ENCODE assay signal across 23 mouse cellular contexts in the genomic region with DNA sequence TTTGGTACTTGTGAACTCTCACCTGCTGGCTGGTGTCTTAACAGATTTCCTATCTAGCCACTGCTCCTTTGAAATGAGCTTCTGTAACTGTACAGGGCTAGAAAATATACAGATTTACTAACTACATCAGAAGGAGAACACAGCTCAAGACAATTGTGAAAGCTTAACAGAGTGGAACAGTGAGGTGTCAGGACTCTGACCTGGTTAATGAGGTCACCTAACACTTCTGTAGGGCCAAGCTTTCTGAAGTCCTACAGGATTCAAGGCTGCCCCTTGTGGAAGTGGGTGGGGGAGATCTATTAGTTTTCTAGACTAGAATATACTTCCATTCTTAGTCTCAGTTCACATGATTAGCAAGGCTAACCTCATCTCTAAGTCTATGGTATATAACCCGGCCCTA. TPM values are rescaled to one million over a fixed set of nuclear protein-coding genes. Genes with fewer than 3 reads are reported as not detected.
A peak's percentile ranks its signal among the peaks of the same experiment; 100 is the strongest.
DNase-seq lines count a peak whose midpoint lies in the region; ATAC-seq and TF ChIP-seq lines count a peak whose summit lies in the region.
"Had no signal": no experiment of that assay in that cellular context is flagged by ENCODE, and none has a peak within 500 bp of the region (broad histone marks: within the 10 kb centered on the region; RNA-seq: fewer than 3 reads in every experiment).

No protein-coding gene starts in this region.

- no peak overlapping the region for H3K4me2 ChIP-seq in kidney, embryonic 14.5 days (replicated peaks; ENCODE audit: low read depth, low read length)
- no peak overlapping the region for H3K4me2 ChIP-seq in kidney, embryonic 16.5 days (replicated peaks; ENCODE audit: low read depth, low read length)

- H3K4me3 ChIP-seq in kidney, adult 2 months (ENCODE audit: insufficient read depth, low read depth, low read length): no peak overlapping the region
- H3K4me3 ChIP-seq in kidney, embryonic 14.5 days (ENCODE audit: low read length): no peak overlapping the region
- H3K4me3 ChIP-seq in kidney, embryonic 16.5 days (ENCODE audit: low read length): no peak overlapping the region
- H3K4me3 ChIP-seq in liver, adult 2 months (ENCODE audit: insufficient read depth, low read depth, low read length): no peak overlapping the region

- no peaks in the 10 kb centered on the region for H3K79me2 ChIP-seq in liver, adult 2 months (ENCODE audit: control insufficient read depth, insufficient read depth, low read length)

- no peak overlapping the region for H3K27ac ChIP-seq in kidney, adult 2 months (ENCODE audit: insufficient read depth, low read depth, low read length)
- no peak overlapping the region for H3K27ac ChIP-seq in kidney, embryonic 14.5 days (ENCODE audit: low read depth, low read length)
- H3K27ac ChIP-seq in kidney, embryonic 16.5 days (ENCODE audit: low read length): no peak overlapping the region
- 0 out of 2 replicates have a peak overlapping the region, but pooled peaks have one; percentile 27 for H3K27ac ChIP-seq in liver, adult 2 months (replicated peaks; ENCODE audit: insufficient read depth, low read depth, low read length)

- DNase-seq in kidney, adult 2 months: peak; percentile 64
- DNase-seq in kidney, postnatal 25 days: no peak
- peak; percentile 19 to 24 for DNase-seq in kidney, adult 8-10 months
- DNase-seq in kidney, adult 9 months: peak; percentile 52
- DNase-seq in liver, adult 2 months (ENCODE audit: extremely low read depth, low read depth, low spot score): peak; percentile 44
- DNase-seq in liver: no peak
- DNase-seq: adrenal gland, adult 2 months; adrenal gland, adult 8-10 months; adrenal gland, postnatal 10 days; adrenal gland, postnatal 14 days; adrenal gland, postnatal 25 days; adrenal gland, postnatal 36 days; B cell, adult 2 months; cerebellum, adult 11 months; cerebellum, adult 11-12 months had no signal

- WGBS in kidney, adult 2 months: 94% methylated on average over 1 of the region's 1 CpGs
- 100% methylated on average over 1 of the region's 1 CpGs for WGBS in kidney, embryonic 14.5 days
- WGBS in kidney, embryonic 16.5 days: 100% methylated on average over 1 of the region's 1 CpGs
- 100% methylated on average over 1 of the region's 1 CpGs for WGBS in liver, adult 2 months

- no peaks in the 10 kb centered on the region for H3K9me3 ChIP-seq in kidney, embryonic 14.5 days (ENCODE audit: control insufficient read depth, low read length)
- no peaks in the 10 kb centered on the region for H3K9me3 ChIP-seq in kidney, embryonic 16.5 days (ENCODE audit: low read length)
- H3K9me3 ChIP-seq: G1E had no signal

- TF ChIP-seq POLR2A in kidney, adult 2 months (IDR thresholded peaks at IDR 0.05; ENCODE audit: low read depth, low read length): no peak
- no peak for TF ChIP-seq POLR2A in liver, adult 2 months (IDR thresholded peaks at IDR 0.05; ENCODE audit: extremely low read depth, insufficient read depth, low read length)

- no peak for TF ChIP-seq CTCF in kidney, adult 2 months (conservative IDR thresholded peaks at IDR 0.05; ENCODE audit: insufficient read depth, insufficient read length, low read depth, low read length)
- no peak for TF ChIP-seq CTCF in liver, adult 2 months (IDR thresholded peaks at IDR 0.05; ENCODE audit: low read depth, low read length)

- no peak overlapping the region for H3K9ac ChIP-seq in kidney, embryonic 14.5 days (ENCODE audit: low read depth, low read length)
- no peak overlapping the region for H3K9ac ChIP-seq in kidney, embryonic 16.5 days (replicated peaks; ENCODE audit: low read length)
- no peak overlapping the region for H3K9ac ChIP-seq in liver, adult 2 months (ENCODE audit: low read depth, low read length)

- H3K36me3 ChIP-seq in kidney, adult 2 months (ENCODE audit: control insufficient read depth, insufficient read depth, low read length): peaks cover 6% of the 10 kb centered on the region
- H3K36me3 ChIP-seq in kidney, embryonic 14.5 days (ENCODE audit: control insufficient read depth, insufficient read depth, low read length): peaks cover 99% of the 10 kb centered on the region
- H3K36me3 ChIP-seq in kidney, embryonic 16.5 days (ENCODE audit: insufficient read depth, low read length): peaks cover 90% of the 10 kb centered on the region
- peaks cover 25% of the 10 kb centered on the region for H3K36me3 ChIP-seq in liver, adult 2 months (ENCODE audit: control insufficient read depth, insufficient read depth, low read length)

- ATAC-seq in kidney, embryonic 14.5 days (ENCODE audit: low FRiP score, low TSS enrichment): no peak
- ATAC-seq in kidney, embryonic 16.5 days (ENCODE audit: low FRiP score, low TSS enrichment): no peak
- ATAC-seq: activated CD4-positive, CD25-positive, alpha-beta regulatory T cell, adult 4 months; CD4-positive, CD25-positive, alpha-beta regulatory T cell, adult 4 months; Patski had no signal

- H3K27me3 ChIP-seq in kidney, adult 2 months (replicated peaks; ENCODE audit: control insufficient read depth, insufficient read depth, low read length): no peaks in the 10 kb centered on the region
- no peaks in the 10 kb centered on the region for H3K27me3 ChIP-seq in kidney, embryonic 14.5 days (ENCODE audit: control insufficient read depth, insufficient read depth, low read length)
- H3K27me3 ChIP-seq in kidney, embryonic 16.5 days (ENCODE audit: insufficient read depth, low read length): no peaks in the 10 kb centered on the region
- no peaks in the 10 kb centered on the region for H3K27me3 ChIP-seq in liver, adult 2 months (ENCODE audit: control insufficient read depth, insufficient read depth, low read length)
- H3K27me3 ChIP-seq: CH12.LX, Patski had no signal

- H3K4me1 ChIP-seq in kidney, adult 2 months (ENCODE audit: control insufficient read depth, insufficient read depth, low read length): peaks cover 2% of the 10 kb centered on the region; the same call in 1 of the 2 replicates
- no peaks in the 10 kb centered on the region for H3K4me1 ChIP-seq in kidney, embryonic 14.5 days (ENCODE audit: control insufficient read depth, insufficient read depth, low read length)
- H3K4me1 ChIP-seq in kidney, embryonic 16.5 days (ENCODE audit: insufficient read depth, low read length): no peaks in the 10 kb centered on the region
- H3K4me1 ChIP-seq in liver, adult 2 months (ENCODE audit: control insufficient read depth, insufficient read depth, low read length): peaks cover 40% of the 10 kb centered on the region

RNA-seq across cellular contexts. Expression of gene Ncoa5, which starts 26.7 kb away (rescaled TPM):
- polyA plus RNA-seq in kidney, adult 2 months (2012; rRNA removed): 31.3 and 34.4 TPM in 2 replicates
- polyA plus RNA-seq in kidney, embryonic 14.5 days (2014; fragmentation: Nextera tagmentation; extraction: Ambion mirVana): 34.6 and 71.1 TPM in 2 replicates
- 69.8 and 79.5 TPM in 2 replicates for polyA plus RNA-seq in kidney, embryonic 16.5 days (2015; fragmentation: Nextera tagmentation; extraction: Ambion mirVana)
- total RNA-seq in liver, adult 2 months (2014; rRNA removed): 4.3 and 6.8 TPM in 2 replicates
- polyA plus RNA-seq in liver, adult 2 months (2012; rRNA removed): 9.2 and 11.5 TPM in 2 replicates

RNA-seq across cellular contexts. Expression of gene Slc12a5, which starts 47.4 kb away (rescaled TPM):
- polyA plus RNA-seq in kidney, adult 2 months (2012; rRNA removed): 1.5 and 2.2 TPM in 2 replicates
- 1.5 and 1.6 TPM in 2 replicates for polyA plus RNA-seq in kidney, embryonic 14.5 days (2014; fragmentation: Nextera tagmentation; extraction: Ambion mirVana)
- 0.85 and 0.94 TPM in 2 replicates for polyA plus RNA-seq in kidney, embryonic 16.5 days (2015; fragmentation: Nextera tagmentation; extraction: Ambion mirVana)
- 0.46 and 0.54 TPM in 2 replicates for total RNA-seq in liver, adult 2 months (2014; rRNA removed)
- 0.85 and 1.1 TPM in 2 replicates for polyA plus RNA-seq in liver, adult 2 months (2012; rRNA removed)

RNA-seq across cellular contexts. Expression of gene Cd40, which starts 47.4 kb away (rescaled TPM):
- 6.1 and 11.2 TPM in 2 replicates for polyA plus RNA-seq in kidney, adult 2 months (2012; rRNA removed)
- polyA plus RNA-seq in kidney, embryonic 14.5 days (2014; fragmentation: Nextera tagmentation; extraction: Ambion mirVana): 6.4 and 7.3 TPM in 2 replicates
- 9.3 and 12.5 TPM in 2 replicates for polyA plus RNA-seq in kidney, embryonic 16.5 days (2015; fragmentation: Nextera tagmentation; extraction: Ambion mirVana)
- 0.74 and 1.7 TPM in 2 replicates for total RNA-seq in liver, adult 2 months (2014; rRNA removed)
- polyA plus RNA-seq in liver, adult 2 months (2012; rRNA removed): 0.37 and 1.0 TPM in 2 replicates
- total RNA-seq: MEL had no signal
- polyA plus RNA-seq: G1E had no signal

Comparison
In these comparisons a context has a peak if more than half of its experiments do, and no peak if none do; other contexts are left out.
1. DNase-seq: peak in kidney, adult 2 months (single experiment), kidney, adult 8-10 months (2 of 2), kidney, adult 9 months (single experiment) and liver, adult 2 months (single experiment); none in kidney, postnatal 25 days (0 of 2) and liver (single experiment).